Mouse (Mus musculus): ENCODE measurements around the gene Gper1. TPM values are rescaled to one million over a fixed set of nuclear protein-coding genes. Genes with fewer than 3 reads are reported as not detected.

Gene Gper1
- polyA plus RNA-seq, 1 experiment = 0.27 TPM

DNA sequence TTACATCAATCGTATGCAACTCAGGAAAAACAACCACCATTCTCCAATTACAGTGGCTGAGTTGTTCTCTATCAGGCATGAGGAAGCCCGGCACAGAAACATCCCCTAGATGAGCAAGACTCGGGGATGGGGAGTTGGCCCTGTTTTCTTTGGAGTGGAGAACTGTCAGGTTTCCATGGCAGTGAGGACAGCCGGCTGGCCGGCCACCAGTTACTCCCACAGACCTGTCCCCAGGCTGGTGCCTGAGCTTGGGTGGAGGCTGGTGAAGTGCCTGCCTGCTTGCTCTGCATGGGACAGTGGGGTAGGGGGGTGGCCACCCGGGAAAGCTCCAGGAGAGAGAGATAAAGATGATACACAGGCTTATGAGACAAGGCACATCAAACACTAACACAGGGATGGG is 25.1 kb downstream of the Gper1 start:
- Histone ChIP-seq H3K4me3 (ENCODE audit: control insufficient read depth, low read depth, low read length) (no peak overlapping the region), H3K27ac (ENCODE audit: control insufficient read depth, insufficient read depth, low read depth, low read length) (no peak overlapping the region), H3K36me3 (ENCODE audit: control insufficient read depth, insufficient read depth, low read length) (no peaks in the 10 kb centered on the region), H3K4me1 (ENCODE audit: control insufficient read depth, insufficient read depth, low read length) (peaks cover 4% of the 10 kb centered on the region), H3K27me3 (ENCODE audit: control insufficient read depth, insufficient read depth, low read length) (no peaks in the 10 kb centered on the region)
- no peak for TF ChIP-seq POLR2A (IDR thresholded peaks at IDR 0.05; ENCODE audit: control insufficient read depth, low read depth, low read length)
- no peak for TF ChIP-seq CTCF (IDR thresholded peaks at IDR 0.05; ENCODE audit: control insufficient read depth, insufficient read depth, insufficient replicate concordance, low read depth, low read length)

DNA sequence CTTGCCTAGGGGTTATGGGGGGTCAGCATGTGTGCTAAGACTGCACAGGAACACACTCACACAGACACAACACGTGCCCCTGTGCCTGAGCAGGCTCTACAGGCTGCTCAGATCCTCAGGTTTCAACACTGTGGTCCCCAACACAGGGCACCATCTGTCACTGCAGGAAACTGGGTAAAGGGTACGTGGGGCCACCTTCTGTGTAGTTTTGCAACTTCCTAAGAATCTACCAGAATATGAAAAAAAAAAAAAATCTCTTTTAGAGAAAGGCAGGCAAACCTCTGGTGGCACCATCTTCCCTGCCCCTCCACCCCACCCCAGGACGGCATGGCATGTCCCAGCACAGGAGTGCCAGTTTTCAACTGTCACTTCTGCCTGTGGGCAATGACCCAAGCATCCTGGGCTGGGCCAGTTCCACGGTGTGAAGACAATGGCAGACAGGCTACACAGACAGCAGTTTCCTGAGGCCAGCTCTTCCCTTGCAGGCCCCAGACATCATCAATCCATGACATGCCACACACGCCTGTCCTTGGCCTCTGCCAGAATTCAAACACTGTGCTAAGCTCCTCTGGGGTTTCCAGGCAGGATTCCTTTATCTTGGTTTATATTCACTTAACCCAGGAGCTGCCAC is 26.3 kb downstream of the Gper1 start:
- Histone ChIP-seq H3K27ac (ENCODE audit: control insufficient read depth, insufficient read depth, low read depth, low read length) (no peak overlapping the region), H3K4me3 (ENCODE audit: control insufficient read depth, low read depth, low read length) (no peak overlapping the region), H3K36me3 (ENCODE audit: control insufficient read depth, insufficient read depth, low read length) (no peaks in the 10 kb centered on the region), H3K4me1 (ENCODE audit: control insufficient read depth, insufficient read depth, low read length) (peaks cover 4% of the 10 kb centered on the region), H3K27me3 (ENCODE audit: control insufficient read depth, insufficient read depth, low read length) (no peaks in the 10 kb centered on the region)
- TF ChIP-seq CTCF (IDR thresholded peaks at IDR 0.05; ENCODE audit: control insufficient read depth, insufficient read depth, insufficient replicate concordance, low read depth, low read length) = no peak
- no peak for TF ChIP-seq POLR2A (IDR thresholded peaks at IDR 0.05; ENCODE audit: control insufficient read depth, low read depth, low read length)

DNA sequence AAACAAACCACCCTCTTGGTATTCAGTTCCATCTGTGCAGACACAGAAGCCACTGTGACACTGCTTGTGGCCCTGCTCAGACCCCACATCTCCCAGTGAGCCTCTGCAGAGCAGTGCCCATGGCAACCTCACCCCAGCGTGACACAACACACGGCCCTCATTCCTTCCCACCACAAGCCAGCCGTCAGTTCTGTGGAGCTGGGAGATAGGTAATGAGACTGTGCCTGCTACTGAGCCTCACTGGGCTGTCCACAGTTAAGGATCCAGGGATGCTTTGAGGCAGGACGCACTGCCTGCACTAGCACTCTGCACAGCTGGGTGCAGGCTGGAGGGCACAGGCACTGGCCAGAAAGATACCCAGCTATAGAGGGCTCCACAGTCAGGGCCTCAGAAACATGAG is 27.0 kb downstream of the Gper1 start:
- H3K27me3 ChIP-seq (ENCODE audit: control insufficient read depth, insufficient read depth, low read length) = no peaks in the 10 kb centered on the region
- H3K27ac ChIP-seq (ENCODE audit: control insufficient read depth, insufficient read depth, low read depth, low read length) = no peak overlapping the region
- H3K36me3 ChIP-seq (ENCODE audit: control insufficient read depth, insufficient read depth, low read length) = no peaks in the 10 kb centered on the region
- TF ChIP-seq POLR2A (IDR thresholded peaks at IDR 0.05; ENCODE audit: control insufficient read depth, low read depth, low read length) (no peak), CTCF (IDR thresholded peaks at IDR 0.05; ENCODE audit: control insufficient read depth, insufficient read depth, insufficient replicate concordance, low read depth, low read length) (no peak)
- H3K4me1 ChIP-seq (ENCODE audit: control insufficient read depth, insufficient read depth, low read length) = peaks cover 4% of the 10 kb centered on the region
- no peak overlapping the region for H3K4me3 ChIP-seq (ENCODE audit: control insufficient read depth, low read depth, low read length)

DNA sequence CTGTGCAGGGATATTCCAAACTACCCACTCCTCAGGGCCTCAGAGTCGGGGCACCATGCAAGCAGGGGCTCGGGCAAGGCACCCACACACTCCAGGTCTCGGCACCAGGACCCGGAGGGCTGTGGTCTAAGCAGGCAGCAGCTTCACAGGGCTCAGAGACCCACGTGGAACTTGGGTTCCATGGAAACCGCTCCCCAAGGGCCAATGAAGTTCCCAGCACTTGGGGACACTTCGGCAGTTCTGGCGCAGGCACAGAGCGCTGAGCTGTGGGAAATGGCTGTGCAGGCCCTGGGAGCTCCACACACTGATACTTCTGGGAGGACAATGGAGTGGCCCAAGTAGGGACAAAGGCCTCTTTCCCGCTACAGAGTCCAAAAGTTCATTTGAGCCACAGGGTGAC is 30.1 kb downstream of the Gper1 start:
- TF ChIP-seq POLR2A (IDR thresholded peaks at IDR 0.05; ENCODE audit: control insufficient read depth, low read depth, low read length) (no peak), CTCF (IDR thresholded peaks at IDR 0.05; ENCODE audit: control insufficient read depth, insufficient read depth, insufficient replicate concordance, low read depth, low read length) (no peak)
- Histone ChIP-seq H3K27ac (ENCODE audit: control insufficient read depth, insufficient read depth, low read depth, low read length) (no peak overlapping the region), H3K27me3 (ENCODE audit: control insufficient read depth, insufficient read depth, low read length) (no peaks in the 10 kb centered on the region), H3K4me1 (ENCODE audit: control insufficient read depth, insufficient read depth, low read length) (no peaks in the 10 kb centered on the region), H3K4me3 (ENCODE audit: control insufficient read depth, low read depth, low read length) (no peak overlapping the region), H3K36me3 (ENCODE audit: control insufficient read depth, insufficient read depth, low read length) (no peaks in the 10 kb centered on the region)

DNA sequence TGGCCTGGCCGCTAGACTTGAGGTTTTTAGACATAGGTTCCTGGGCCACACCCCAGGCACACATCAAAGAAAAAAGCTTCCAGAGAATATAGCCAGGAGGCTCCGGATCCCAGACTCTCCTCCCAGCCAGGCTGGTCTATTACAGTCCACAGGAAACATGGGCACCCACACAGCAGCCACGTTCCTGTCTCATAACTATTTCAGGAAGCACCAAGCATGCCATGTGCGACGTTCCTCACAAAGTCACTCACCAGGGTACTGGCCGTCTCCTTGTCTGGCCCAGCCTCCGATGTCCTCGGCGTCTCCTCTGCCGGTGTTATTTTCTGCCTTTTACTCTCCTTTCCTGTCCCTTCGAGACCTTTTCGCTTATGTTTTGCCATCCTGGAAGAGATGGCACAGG is 32.2 kb downstream of the Gper1 start:
- TF ChIP-seq CTCF (IDR thresholded peaks at IDR 0.05; ENCODE audit: control insufficient read depth, insufficient read depth, insufficient replicate concordance, low read depth, low read length) (no peak), POLR2A (IDR thresholded peaks at IDR 0.05; ENCODE audit: control insufficient read depth, low read depth, low read length) (no peak)
- Histone ChIP-seq H3K27ac (ENCODE audit: control insufficient read depth, insufficient read depth, low read depth, low read length) (no peak overlapping the region), H3K36me3 (ENCODE audit: control insufficient read depth, insufficient read depth, low read length) (no peaks in the 10 kb centered on the region), H3K27me3 (ENCODE audit: control insufficient read depth, insufficient read depth, low read length) (no peaks in the 10 kb centered on the region), H3K4me3 (ENCODE audit: control insufficient read depth, low read depth, low read length) (no peak overlapping the region), H3K4me1 (ENCODE audit: control insufficient read depth, insufficient read depth, low read length) (peaks cover 2% of the 10 kb centered on the region)

DNA sequence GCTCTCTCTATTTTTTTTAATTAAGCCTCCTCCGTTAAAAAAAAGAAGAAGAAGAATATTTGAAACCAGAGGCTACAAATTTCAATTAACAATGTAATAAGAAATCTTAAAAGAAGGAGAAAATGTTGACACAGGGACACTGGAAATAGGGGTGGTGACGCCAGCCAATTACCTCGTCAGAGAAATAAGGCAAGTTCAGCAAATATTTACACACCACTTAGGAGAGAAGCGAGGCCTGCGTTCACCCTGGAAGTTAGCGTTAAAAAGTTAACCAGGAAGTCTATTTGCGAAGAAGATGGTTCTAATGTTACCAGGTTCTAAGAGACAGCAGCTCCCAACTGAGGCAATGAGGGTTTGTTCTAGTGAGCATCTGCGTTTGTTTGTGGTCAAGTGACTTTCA is 34.3 kb downstream of the Gper1 start:
- Histone ChIP-seq H3K4me3 (ENCODE audit: control insufficient read depth, low read depth, low read length) (no peak overlapping the region), H3K36me3 (ENCODE audit: control insufficient read depth, insufficient read depth, low read length) (no peaks in the 10 kb centered on the region), H3K27me3 (ENCODE audit: control insufficient read depth, insufficient read depth, low read length) (no peaks in the 10 kb centered on the region), H3K4me1 (ENCODE audit: control insufficient read depth, insufficient read depth, low read length) (peaks cover 8% of the 10 kb centered on the region), H3K27ac (ENCODE audit: control insufficient read depth, insufficient read depth, low read depth, low read length) (no peak overlapping the region)
- no peak for TF ChIP-seq CTCF (IDR thresholded peaks at IDR 0.05; ENCODE audit: control insufficient read depth, insufficient read depth, insufficient replicate concordance, low read depth, low read length)
- TF ChIP-seq POLR2A (IDR thresholded peaks at IDR 0.05; ENCODE audit: control insufficient read depth, low read depth, low read length) = no peak

DNA sequence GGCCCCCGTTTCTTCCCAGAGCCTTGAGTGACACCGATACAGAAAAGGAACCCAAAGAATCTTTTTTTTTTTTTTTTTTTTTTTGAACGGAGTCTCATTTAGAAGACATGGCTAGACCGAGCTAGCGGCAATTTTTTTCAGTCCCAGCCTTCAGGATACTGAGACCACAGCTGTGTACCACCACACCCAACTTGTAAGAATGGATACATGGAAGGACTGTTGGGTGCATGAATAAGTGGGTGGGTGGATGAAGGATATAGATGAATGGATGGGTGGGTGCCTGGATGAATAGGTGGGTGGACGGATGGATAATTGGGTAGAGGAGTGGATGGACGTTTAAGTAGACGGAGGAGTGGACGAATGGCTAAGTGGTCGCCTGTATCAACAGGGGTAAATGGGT is 37.0 kb downstream of the Gper1 start:
- Histone ChIP-seq H3K36me3 (ENCODE audit: control insufficient read depth, insufficient read depth, low read length) (no peaks in the 10 kb centered on the region), H3K27ac (ENCODE audit: control insufficient read depth, insufficient read depth, low read depth, low read length) (peak overlapping the region; percentile 63), H3K4me3 (ENCODE audit: control insufficient read depth, low read depth, low read length) (peak overlapping the region; percentile 99), H3K27me3 (ENCODE audit: control insufficient read depth, insufficient read depth, low read length) (no peaks in the 10 kb centered on the region), H3K4me1 (ENCODE audit: control insufficient read depth, insufficient read depth, low read length) (peaks cover 8% of the 10 kb centered on the region)
- no peak for TF ChIP-seq CTCF (IDR thresholded peaks at IDR 0.05; ENCODE audit: control insufficient read depth, insufficient read depth, insufficient replicate concordance, low read depth, low read length)
- TF ChIP-seq POLR2A (IDR thresholded peaks at IDR 0.05; ENCODE audit: control insufficient read depth, low read depth, low read length) = no peak
